Mouse (Mus musculus) CH12.LX (cell line): Measurements from ENCODE around the gene Asap2. TPM values are rescaled to one million over a fixed set of nuclear protein-coding genes. Genes with fewer than 3 reads are reported as not detected.

Source experiments
- DNase-seq: peaks from one replicate; pipeline ENCODE4 v3.0.0-alpha.2; 2013; ENCODE audit errors: extremely low read depth
- H3K27ac ChIP-seq: 2 replicates; pipeline ENCODE4 v1.5.1; 2012; ENCODE audit warnings: low read depth, mild to moderate bottlenecking, control low read depth, moderate library complexity; ENCODE audit not compliant: insufficient read depth
- H3K27me3 ChIP-seq: replicated peaks from 2 replicates; pipeline ENCODE3; 2012; ENCODE audit warnings: inconsistent platforms
- H3K36me3 ChIP-seq, 2 experiments: replicated peaks in 1 of 2; 2 replicates each; pipeline versions ENCODE3 to v1.6.1; 2012; ENCODE audit warnings: inconsistent platforms in 1 of 2, low read length in 1 of 2, mild to moderate bottlenecking in 1 of 2, mixed read lengths in 1 of 2, moderate library complexity in 1 of 2; ENCODE audit not compliant: control insufficient read depth in 1 of 2, insufficient read depth in 1 of 2
- H3K4me1 ChIP-seq, 2 experiments: 2 replicates each; pipeline ENCODE4 v1.6.1; 2012; ENCODE audit warnings: inconsistent platforms in 1 of 2, moderate library complexity in 1 of 2; ENCODE audit not compliant: insufficient read depth in 2 of 2, control insufficient read depth in 1 of 2
- H3K4me2 ChIP-seq: 2 replicates; pipeline ENCODE4 v1.6.1; 2012; ENCODE audit warnings: low read depth, mild to moderate bottlenecking, control low read depth; ENCODE audit not compliant: poor library complexity, insufficient read depth, severe bottlenecking
- H3K4me3 ChIP-seq, 3 experiments: fragments of 150-350 bp in 1 of 3; sonication (generic) in 1 of 3; replicated peaks in 1 of 3; 2 replicates each; pipeline versions ENCODE3 to v1.5.1; 2011 to 2012; ENCODE audit warnings: low read depth in 2 of 3, low read length in 2 of 3, mild to moderate bottlenecking in 2 of 3, moderate library complexity in 2 of 3, control low read depth in 1 of 3, improper control_type of control experiment in 1 of 3, inconsistent platforms in 1 of 3, mixed read lengths in 1 of 3; ENCODE audit not compliant: poor library complexity in 1 of 3
- H3K79me2 ChIP-seq: replicated peaks from 2 replicates; pipeline ENCODE4 v1.6.1; 2012; ENCODE audit warnings: mild to moderate bottlenecking, moderate library complexity; ENCODE audit not compliant: control insufficient read depth, poor library complexity, insufficient read depth, severe bottlenecking; ENCODE audit errors: extremely low read depth
- H3K9ac ChIP-seq: 2 replicates; pipeline ENCODE4 v1.6.1; 2012; ENCODE audit warnings: low read depth, mild to moderate bottlenecking, control low read depth, moderate library complexity; ENCODE audit not compliant: insufficient read depth
- H3K9me3 ChIP-seq: replicated peaks from 2 replicates; pipeline ENCODE3; 2012; ENCODE audit warnings: low read length, inconsistent platforms, mixed read lengths
- CHD1 ChIP-seq: IDR thresholded peaks from 2 replicates; pipeline ENCODE4 v1.6.1; 2012; ENCODE audit warnings: low read depth, low read length, improper control_type of control experiment, inconsistent platforms
- CTCF ChIP-seq, 2 experiments: IDR thresholded peaks in 1 of 2; conservative IDR thresholded peaks in 1 of 2; 2 replicates each; pipeline ENCODE4 v1.5.1; 2011 to 2012; ENCODE audit warnings: low read depth in 2 of 2, low read length in 2 of 2, improper control_type of control experiment in 1 of 2, inconsistent platforms in 1 of 2, mild to moderate bottlenecking in 1 of 2, moderate library complexity in 1 of 2
- GABPA ChIP-seq: IDR thresholded peaks from 2 replicates; pipeline ENCODE4 v1.6.1; 2012; ENCODE audit warnings: low read depth, low read length, improper control_type of control experiment, inconsistent platforms; ENCODE audit not compliant: insufficient replicate concordance
- IRF4 ChIP-seq: IDR thresholded peaks from 2 replicates; pipeline ENCODE4 v1.6.1; 2014; ENCODE audit warnings: low read depth, mild to moderate bottlenecking, inconsistent platforms, low read length, improper control_type of control experiment
- JUND ChIP-seq: conservative IDR thresholded peaks from 2 replicates; pipeline ENCODE4 v1.6.1; 2011; ENCODE audit warnings: low read depth, low read length, improper control_type of control experiment
- MAZ ChIP-seq: IDR thresholded peaks from 2 replicates; pipeline ENCODE4 v1.6.1; 2012; ENCODE audit warnings: low read depth, mild to moderate bottlenecking, inconsistent platforms, low read length, improper control_type of control experiment, moderate library complexity
- MYC ChIP-seq: IDR thresholded peaks from 2 replicates; pipeline ENCODE4 v1.6.1; 2011; ENCODE audit warnings: low read depth, mild to moderate bottlenecking, improper control_type of control experiment, low read length
- PAX5 ChIP-seq: IDR thresholded peaks from 2 replicates; pipeline ENCODE4 v1.6.1; 2012; ENCODE audit warnings: low read length, inconsistent platforms, mixed read lengths
- POLR2AphosphoS2 ChIP-seq: IDR thresholded peaks from 2 replicates; pipeline ENCODE4 v1.6.1; 2011; ENCODE audit warnings: low read depth, low read length, improper control_type of control experiment
- SIN3A ChIP-seq: IDR thresholded peaks from 2 replicates; pipeline ENCODE4 v1.6.1; 2012; ENCODE audit warnings: low read length, improper control_type of control experiment, inconsistent platforms
- TBP ChIP-seq: conservative IDR thresholded peaks from 2 replicates; pipeline ENCODE4 v1.6.1; 2011; ENCODE audit warnings: low read depth, low read length, improper control_type of control experiment
- ZC3H11A ChIP-seq: IDR thresholded peaks from 2 replicates; pipeline ENCODE4 v1.6.1; 2012; ENCODE audit warnings: low read depth, mild to moderate bottlenecking, inconsistent platforms, low read length, improper control_type of control experiment
- ZKSCAN1 ChIP-seq: IDR thresholded peaks from 2 replicates; pipeline ENCODE4 v1.6.1; 2012; ENCODE audit warnings: low read depth, inconsistent platforms, low read length, improper control_type of control experiment, borderline replicate concordance
- ZNF384 ChIP-seq: IDR thresholded peaks from 2 replicates; pipeline ENCODE4 v1.6.1; 2012; ENCODE audit warnings: low read depth, low read length, improper control_type of control experiment, inconsistent platforms
- dilution Hi-C: fragments of 300-500 bp; cut with MboI; formaldehyde crosslinking; loops from 2 replicates; pipeline ENCODE4 v1.14.3; 2020; ENCODE audit warnings: low sequenced_read_pairs; ENCODE audit not compliant: extremely low pct_unique_long_range_greater_than_20kb, extremely low pct_ligation_motif_present
- in situ Hi-C: fragments of 300-500 bp; cut with MboI; formaldehyde crosslinking; loops from 3 replicates; pipeline ENCODE4 v1.14.3; 2019; ENCODE audit warnings: low sequenced_read_pairs, low pct_ligation_motif_present, low pct_unique_long_range_greater_than_20kb, mixed read lengths
- polyA plus RNA-seq: library from polyadenylated mRNA; unstranded; fragments of >175 nt; gene quantifications from 2 replicates; pipeline ENCODE4 v1.2.1, GENCODE M21; 2012; ENCODE audit warnings: low read depth; ENCODE audit not compliant: insufficient read length
- total RNA-seq, 2 experiments: library from RNA; depleted of rRNA; stranded (reverse); fragments of 300-350 nt in 1 of 2; fragments of >200 nt in 1 of 2; gene quantifications; 2 replicates each; pipeline ENCODE4 v1.2.3; 2012 to 2014

The Asap2 gene
- total and polyA plus RNA-seq, 3 experiments, result 0.17 to 0.64 (median 0.17) TPM

DNA sequence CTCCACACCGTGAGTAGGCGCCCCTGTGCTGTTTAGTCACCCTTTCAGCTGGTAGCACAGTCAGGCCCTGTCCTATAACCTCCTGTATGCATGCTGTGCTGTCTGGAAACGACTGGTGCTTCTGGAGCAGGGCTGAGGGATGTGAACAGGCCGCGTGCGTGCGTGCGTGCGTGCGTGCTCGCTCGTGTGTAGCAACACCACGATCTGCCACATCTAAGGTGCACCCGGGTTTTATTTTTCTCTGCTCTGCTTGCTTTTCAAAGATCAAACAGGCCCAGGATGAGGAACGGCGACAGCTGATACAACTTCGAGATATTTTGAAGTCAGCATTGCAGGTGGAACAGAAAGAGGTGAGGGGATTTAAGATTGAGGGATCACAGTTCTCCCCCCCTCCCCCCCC is 222.6 kb downstream of the Asap2 start:
- Histone ChIP-seq H3K36me3 (no peaks in the 10 kb centered on the region), H3K4me3 (no peak overlapping the region), H3K9me3 (no peaks in the 10 kb centered on the region), H3K4me1 (peaks cover 0 to 22% of the 10 kb centered on the region in 2 experiments; a peak in 3 of 4 replicates), H3K79me2 (no peaks in the 10 kb centered on the region)
- TF ChIP-seq PAX5 (no peak), MAZ (no peak), MYC (no peak), ZNF384 (no peak), TBP (no peak), CTCF (conservative IDR thresholded peaks at IDR 0.05 in 1 of 2, IDR thresholded peaks at IDR 0.05 in 1 of 2; ENCODE audit: low read depth in 2 of 2, low read length in 2 of 2) (no peak), POLR2AphosphoS2 (no peak), JUND (no peak), SIN3A (no peak), ZC3H11A (no peak), CHD1 (no peak), GABPA (no peak), IRF4 (no peak)
- TF ChIP-seq, all 38 proteins: peak for 0
- Histone ChIP-seq H3K27me3 (no peaks in the 10 kb centered on the region), H3K4me2 (no peak overlapping the region), H3K9ac (no peak overlapping the region), H3K27ac (no peak overlapping the region)
- dilution Hi-C loops, result no loop called here
- in situ Hi-C loops, result no loop called here
- no peak for DNase-seq

GRCm38 (mm10) chr12:21214551-21215165 is 224.4 kb downstream of the Asap2 start:
- H3K79me2 ChIP-seq, result no peaks in the 10 kb centered on the region
- H3K4me2 ChIP-seq, result no peak overlapping the region
- peaks cover 0 to 5% of the 10 kb centered on the region in 2 experiments; a peak in 2 of 4 replicates for H3K4me1 ChIP-seq
- H3K4me3 ChIP-seq, result no peak overlapping the region
- no peak for DNase-seq
- H3K9me3 ChIP-seq, result no peaks in the 10 kb centered on the region
- no peak overlapping the region for H3K9ac ChIP-seq
- no peaks in the 10 kb centered on the region for H3K36me3 ChIP-seq
- dilution Hi-C loops, result no loop called here
- H3K27ac ChIP-seq, result no peak overlapping the region
- in situ Hi-C loops, result no loop called here
- no peaks in the 10 kb centered on the region for H3K27me3 ChIP-seq
- TF ChIP-seq ZKSCAN1 (no peak), MAZ (no peak)
- TF ChIP-seq, all 38 proteins: peak for 0
